Mouse (Mus musculus): ENCODE data around the gene Acot1. TPM values are rescaled to one million over a fixed set of nuclear protein-coding genes. Genes with fewer than 3 reads are reported as not detected.
"Not testable (repeated sequence)": the region's sequence is repeated elsewhere in the genome, so short reads cannot be mapped to it uniquely, and the experiment has no call there.

Acot1 gene
- polyA plus RNA-seq, 1 experiment from 2014 or later, result 31.3 TPM

DNA sequence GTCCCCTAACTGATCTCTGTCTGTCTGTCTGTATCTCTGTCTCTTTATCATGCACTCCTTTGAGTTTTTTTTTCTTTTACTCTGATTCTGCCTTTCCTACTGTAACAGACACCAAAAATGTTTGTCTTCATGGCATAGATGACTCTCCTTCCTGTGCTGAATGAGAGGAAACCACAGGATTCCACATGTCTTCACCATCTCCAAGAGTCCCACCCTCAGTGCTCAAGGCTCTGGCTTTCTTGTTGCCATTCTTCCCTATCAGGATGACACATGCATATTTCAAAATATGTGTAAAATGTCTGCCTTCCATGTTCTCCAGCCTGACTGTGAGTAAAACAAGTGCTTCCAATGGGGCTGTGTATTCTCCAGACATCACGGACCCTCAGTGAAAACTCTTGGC lies 37.6 kb downstream of the Acot1 start:
- Histone ChIP-seq H3K4me1 (no peaks in the 10 kb centered on the region), H3K4me3 (no peak overlapping the region), H3K27ac (no peak overlapping the region), H3K27me3 (replicated peaks) (peaks cover 8% of the 10 kb centered on the region; the same call in 1 of the 2 replicates), H3K9ac (no peak overlapping the region), H3K9me3 (replicated peaks) (0 out of 2 replicates have a peak, but pooled peaks cover 6% of the 10 kb centered on the region), H3K36me3 (no peaks in the 10 kb centered on the region), H3K4me2 (no peak overlapping the region)
- 81% methylated on average over 1 of the region's 1 CpGs for WGBS (ENCODE audit: insufficient replicate concordance)
- ATAC-seq, result no peak

GRCm38 (mm10) chr12:84050744-84051143 lies 41.5 kb downstream of the Acot1 start:
- 72% methylated on average over 5 of the region's 5 CpGs for WGBS (ENCODE audit: insufficient replicate concordance)
- not testable (repeated sequence) for ATAC-seq

DNA sequence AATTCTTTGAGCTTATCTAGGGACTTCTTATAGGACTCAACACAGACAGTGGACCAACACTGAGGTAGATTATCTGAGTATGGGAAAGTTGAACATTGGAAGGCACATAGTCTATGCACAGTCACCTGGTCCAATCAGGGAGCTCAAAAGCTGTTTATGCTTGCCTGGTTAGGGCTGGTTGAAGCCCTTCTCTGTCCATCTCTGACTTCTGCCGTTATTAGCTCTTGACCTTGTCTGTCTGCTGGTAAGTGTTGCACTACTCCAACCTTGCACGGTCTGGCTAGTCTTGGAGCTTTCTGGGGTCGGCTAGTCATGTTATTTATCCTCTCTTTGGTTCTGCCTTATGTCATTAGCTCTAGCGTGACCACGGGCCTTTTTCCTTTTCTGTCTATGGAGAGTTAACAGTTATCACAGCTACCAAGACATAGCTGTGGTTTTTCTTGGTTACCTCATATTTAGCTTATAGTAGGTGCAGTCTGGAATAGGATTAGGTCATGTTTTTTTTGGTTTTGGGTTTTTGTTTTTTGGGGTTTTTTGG lies 42.7 kb downstream of the Acot1 start, which contains the start of gene Acot3:
Gene Acot3, plus strand, starts transcription at position 208 of the 538 bp plus-strand sequence.
- no peak for ATAC-seq
- Histone ChIP-seq H3K27ac (peak within 1 kb of the TSS; percentile 40), H3K27me3 (replicated peaks) (peaks cover 41% of the 10 kb centered on the region), H3K4me2 (peak within 1 kb of the TSS; percentile 63; the same call in 1 of the 2 replicates), H3K36me3 (no peaks in the 10 kb centered on the region), H3K9me3 (replicated peaks) (0 out of 2 replicates have a peak, but pooled peaks cover 6% of the 10 kb centered on the region), H3K9ac (no peak within 1 kb of the TSS), H3K4me3 (peak within 1 kb of the TSS; percentile 45; the same call in 1 of the 2 replicates), H3K4me1 (no peaks in the 10 kb centered on the region)
- WGBS (ENCODE audit: insufficient replicate concordance), result 32% methylated on average over 5 of the region's 5 CpGs

More at GRCm38 (mm10) chr12:84050744-84051143, 41.5 kb downstream of the Acot1 start:
- H3K27me3 ChIP-seq (replicated peaks), result peaks cover 41% of the 10 kb centered on the region
- not testable (repeated sequence) for H3K9ac ChIP-seq; H3K4me3 ChIP-seq; H3K4me2 ChIP-seq; H3K4me1 ChIP-seq; H3K9me3 ChIP-seq (replicated peaks); H3K27ac ChIP-seq; H3K36me3 ChIP-seq

DNA sequence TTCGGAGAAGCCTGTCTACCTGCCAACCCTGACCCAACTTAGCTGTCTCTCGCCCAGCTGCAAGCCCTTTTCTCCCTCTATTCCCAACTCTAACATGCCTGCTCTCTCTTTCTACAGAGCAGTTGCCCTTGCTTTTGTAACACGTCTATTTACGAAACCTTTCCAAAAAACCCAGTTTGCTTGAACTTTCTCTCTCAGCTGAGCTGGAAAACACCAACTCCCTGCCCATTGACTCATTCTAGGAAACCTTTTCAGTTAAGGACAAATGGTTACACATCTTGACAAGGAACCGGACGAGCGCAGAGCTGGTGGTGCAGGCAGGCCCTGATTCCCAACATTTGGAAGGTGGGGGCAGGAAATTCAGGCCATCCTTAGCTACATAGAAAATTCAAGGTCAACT lies 43.3 kb downstream of the Acot1 start:
- no peak for ATAC-seq
- H3K9ac ChIP-seq, result no peak overlapping the region
- H3K4me1 ChIP-seq, result no peaks in the 10 kb centered on the region
- peak overlapping the region; percentile 63; the same call in 1 of the 2 replicates for H3K4me2 ChIP-seq
- WGBS (ENCODE audit: insufficient replicate concordance), result 66% methylated on average over 7 of the region's 7 CpGs
- no peaks in the 10 kb centered on the region for H3K36me3 ChIP-seq
- peaks cover 41% of the 10 kb centered on the region for H3K27me3 ChIP-seq (replicated peaks)
- H3K9me3 ChIP-seq (replicated peaks), result 0 out of 2 replicates have a peak, but pooled peaks cover 6% of the 10 kb centered on the region
- H3K27ac ChIP-seq, result peak overlapping the region; percentile 40
- H3K4me3 ChIP-seq, result 0 out of 2 replicates have a peak overlapping the region, but pooled peaks have one; percentile 45

GRCm38 (mm10) chr12:84053173-84053572 lies 43.9 kb downstream of the Acot1 start:
- H3K9ac ChIP-seq, result peak overlapping the region; percentile 41
- ATAC-seq, result no peak
- WGBS (ENCODE audit: insufficient replicate concordance), result 8% methylated on average over 16 of the region's 16 CpGs
- H3K4me1 ChIP-seq, result no peaks in the 10 kb centered on the region
- H3K27me3 ChIP-seq (replicated peaks), result peaks cover 41% of the 10 kb centered on the region
- H3K4me2 ChIP-seq, result peak overlapping the region; percentile 63
- peak overlapping the region; percentile 45 for H3K4me3 ChIP-seq
- 0 out of 2 replicates have a peak, but pooled peaks cover 4% of the 10 kb centered on the region for H3K9me3 ChIP-seq (replicated peaks)
- no peaks in the 10 kb centered on the region for H3K36me3 ChIP-seq
- H3K27ac ChIP-seq, result peak overlapping the region; percentile 28

GRCm38 (mm10) chr12:84053679-84054391 lies 44.5 kb downstream of the Acot1 start:
- H3K4me3 ChIP-seq, result peak overlapping the region; percentile 45
- H3K4me1 ChIP-seq, result no peaks in the 10 kb centered on the region
- peak overlapping the region; percentile 41 for H3K9ac ChIP-seq
- H3K36me3 ChIP-seq, result no peaks in the 10 kb centered on the region
- H3K9me3 ChIP-seq (replicated peaks), result no peaks in the 10 kb centered on the region
- ATAC-seq, result no peak
- H3K27ac ChIP-seq, result peak overlapping the region; percentile 20; the same call in 1 of the 2 replicates
- WGBS (ENCODE audit: insufficient replicate concordance), result 4% methylated on average over 38 of the region's 46 CpGs
- peak overlapping the region; percentile 63 for H3K4me2 ChIP-seq
- H3K27me3 ChIP-seq (replicated peaks), result peaks cover 41% of the 10 kb centered on the region

DNA sequence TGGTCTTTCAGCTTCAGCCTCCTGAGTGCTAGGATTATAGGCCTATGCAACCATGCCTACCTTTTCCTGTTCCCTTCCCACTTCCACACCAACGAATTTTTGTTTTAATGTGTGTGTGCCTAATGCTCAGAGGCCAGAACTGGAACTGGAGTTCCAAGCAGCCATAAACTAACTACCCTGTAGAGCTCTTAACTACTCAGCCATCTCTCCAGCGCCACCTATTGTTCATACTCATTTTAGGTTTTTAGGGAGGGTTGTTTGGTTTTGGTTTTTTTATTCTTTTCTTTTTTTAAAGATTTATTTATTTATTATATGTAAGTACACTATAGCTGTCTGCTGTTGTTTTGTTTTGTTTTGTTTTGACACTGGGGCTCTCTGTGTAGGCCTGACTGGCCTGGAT lies 51.7 kb downstream of the Acot1 start:
- H3K9ac ChIP-seq, result no peak overlapping the region
- H3K36me3 ChIP-seq, result no peaks in the 10 kb centered on the region
- no peak overlapping the region for H3K27ac ChIP-seq
- H3K4me1 ChIP-seq, result no peaks in the 10 kb centered on the region
- peaks cover 11% of the 10 kb centered on the region for H3K27me3 ChIP-seq (replicated peaks)
- 11% methylated on average over 2 of the region's 2 CpGs for WGBS (ENCODE audit: insufficient replicate concordance)
- no peak overlapping the region for H3K4me3 ChIP-seq
- no peak for ATAC-seq
- no peaks in the 10 kb centered on the region for H3K9me3 ChIP-seq (replicated peaks)
- no peak overlapping the region for H3K4me2 ChIP-seq

- WGBS (ENCODE audit: insufficient replicate concordance), result 81% methylated on average over 20 of the region's 20 CpGs
- H3K27me3 ChIP-seq (replicated peaks), result peaks cover 20% of the 10 kb centered on the region
- no peak for ATAC-seq
These were observed 53.0 kb downstream of the Acot1 start for GRCm38 (mm10) chr12:84062336-84062735.

GRCm38 (mm10) chr12:84063228-84063627 lies 53.9 kb downstream of the Acot1 start:
- ATAC-seq, result no peak
- Histone ChIP-seq H3K4me3 (no peak overlapping the region), H3K9me3 (replicated peaks) (no peaks in the 10 kb centered on the region), H3K4me1 (no peaks in the 10 kb centered on the region), H3K27ac (no peak overlapping the region), H3K4me2 (no peak overlapping the region), H3K36me3 (no peaks in the 10 kb centered on the region), H3K27me3 (replicated peaks) (peaks cover 29% of the 10 kb centered on the region), H3K9ac (no peak overlapping the region)
- 60% methylated on average over 5 of the region's 5 CpGs for WGBS (ENCODE audit: insufficient replicate concordance)

More at GRCm38 (mm10) chr12:84062336-84062735, 53.0 kb downstream of the Acot1 start:
- no peak overlapping the region for H3K4me2 ChIP-seq
- no peaks in the 10 kb centered on the region for H3K4me1 ChIP-seq
- no peak overlapping the region for H3K9ac ChIP-seq
- H3K4me3 ChIP-seq, result no peak overlapping the region
- H3K27ac ChIP-seq, result no peak overlapping the region
- no peaks in the 10 kb centered on the region for H3K36me3 ChIP-seq
- no peaks in the 10 kb centered on the region for H3K9me3 ChIP-seq (replicated peaks)

- no peaks in the 10 kb centered on the region for H3K36me3 ChIP-seq
- H3K27ac ChIP-seq, result no peak overlapping the region
- H3K4me2 ChIP-seq, result no peak overlapping the region
- H3K4me1 ChIP-seq, result no peaks in the 10 kb centered on the region
- no peaks in the 10 kb centered on the region for H3K9me3 ChIP-seq (replicated peaks)
- 70% methylated on average over 2 of the region's 2 CpGs for WGBS (ENCODE audit: insufficient replicate concordance)
- ATAC-seq, result no peak
- H3K9ac ChIP-seq, result no peak overlapping the region
- H3K27me3 ChIP-seq (replicated peaks), result peaks cover 35% of the 10 kb centered on the region
- H3K4me3 ChIP-seq, result no peak overlapping the region
These were observed 54.5 kb downstream of the Acot1 start for GRCm38 (mm10) chr12:84063833-84064232.

DNA sequence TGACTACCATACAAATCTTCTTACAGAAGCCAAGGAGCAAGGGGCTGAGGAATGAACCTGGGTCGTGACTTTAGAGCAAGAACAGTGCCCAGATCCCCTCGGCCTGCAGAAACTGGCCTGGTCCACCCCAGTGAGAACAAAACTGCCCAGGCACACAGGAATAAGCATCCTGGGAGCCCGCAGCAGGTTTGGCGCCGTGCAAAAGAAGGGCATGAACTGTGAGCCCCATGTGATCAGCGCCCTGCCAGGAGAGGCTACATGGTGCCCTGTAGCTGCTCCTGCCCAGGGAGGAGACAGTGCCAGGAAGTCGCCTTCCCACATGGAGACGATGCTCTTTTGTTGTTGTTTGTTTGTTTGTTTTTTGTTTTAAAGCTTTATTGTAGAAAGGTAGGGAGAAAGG lies 55.3 kb downstream of the Acot1 start:
- no peak for ATAC-seq
- H3K36me3 ChIP-seq, result no peaks in the 10 kb centered on the region
- no peak overlapping the region for H3K4me3 ChIP-seq
- H3K9ac ChIP-seq, result no peak overlapping the region
- no peak overlapping the region for H3K4me2 ChIP-seq
- H3K9me3 ChIP-seq (replicated peaks), result no peaks in the 10 kb centered on the region
- H3K27ac ChIP-seq, result no peak overlapping the region
- peaks cover 43% of the 10 kb centered on the region for H3K27me3 ChIP-seq (replicated peaks)
- 63% methylated on average over 8 of the region's 8 CpGs for WGBS (ENCODE audit: insufficient replicate concordance)
- no peaks in the 10 kb centered on the region for H3K4me1 ChIP-seq

- Histone ChIP-seq H3K9ac (no peak overlapping the region), H3K4me3 (no peak overlapping the region), H3K9me3 (replicated peaks) (no peaks in the 10 kb centered on the region), H3K36me3 (no peaks in the 10 kb centered on the region), H3K4me1 (no peaks in the 10 kb centered on the region), H3K27ac (no peak overlapping the region), H3K27me3 (replicated peaks) (peaks cover 59% of the 10 kb centered on the region), H3K4me2 (no peak overlapping the region)
- ATAC-seq, result no peak
- 60% methylated on average over 4 of the region's 4 CpGs for WGBS (ENCODE audit: insufficient replicate concordance)
These were observed 58.5 kb downstream of the Acot1 start for GRCm38 (mm10) chr12:84067752-84068151.

All from liver, embryonic 12.5 days (tissue).